8 mouse cellular contexts compared by ENCODE assay signal in genomic region chr11:94209695-94210131, GRCm38 (mm10). TPM values are rescaled to one million over a fixed set of nuclear protein-coding genes. Genes with fewer than 3 reads are reported as not detected.
A peak's percentile ranks its signal among the peaks of the same experiment; 100 is the strongest.
DNase-seq lines count a peak whose midpoint lies in the region; ATAC-seq lines count a peak whose summit lies in the region.

No protein-coding gene starts in this region.

- peak overlapping the region; percentile 98 for H3K4me2 ChIP-seq in liver, embryonic 15.5 days
- peak overlapping the region; percentile 94 for H3K4me2 ChIP-seq in stomach, embryonic 14.5 days (replicated peaks; ENCODE audit: low read depth, low read length)

- no peaks in the 10 kb centered on the region for H3K9me3 ChIP-seq in liver, embryonic 15.5 days (replicated peaks)
- no peaks in the 10 kb centered on the region for H3K9me3 ChIP-seq in stomach, embryonic 14.5 days (ENCODE audit: control insufficient read depth, low read depth, low read length)

- H3K27ac ChIP-seq in liver, embryonic 15.5 days (replicated peaks) = peak overlapping the region; percentile 87
- H3K27ac ChIP-seq in stomach, embryonic 14.5 days (ENCODE audit: low read length) = peak overlapping the region; percentile 97

- H3K9ac ChIP-seq in liver, embryonic 15.5 days = peak overlapping the region; percentile 72
- H3K9ac ChIP-seq in stomach, embryonic 14.5 days (replicated peaks; ENCODE audit: low read depth, low read length) = peak overlapping the region; percentile 38; the same call in 1 of the 2 replicates

- H3K4me3 ChIP-seq in liver, embryonic 15.5 days (replicated peaks) = peak overlapping the region; percentile 92
- peak overlapping the region; percentile 88 for H3K4me3 ChIP-seq in stomach, embryonic 14.5 days (ENCODE audit: low read depth, low read length)

- ATAC-seq in cerebellum, adult (ENCODE audit: insufficient number of reproducible peaks, low FRiP score, low TSS enrichment) = peak; percentile 50
- peak; percentile 1 to 11; a peak in 1 of 4 replicates for ATAC-seq in hematopoietic stem cell, adult 5-6 weeks (replicated peaks in 1 of 2; ENCODE audit: insufficient read depth in 1 of 2, low FRiP score in 2 of 2, low TSS enrichment in 1 of 2, low read depth in 1 of 2, poor library complexity in 2 of 2, severe bottlenecking in 2 of 2)
- peak; percentile 3; the same call in 1 of the 2 replicates for ATAC-seq in liver, embryonic 15.5 days (ENCODE audit: insufficient read depth)
- ATAC-seq in stomach, embryonic 14.5 days (ENCODE audit: insufficient number of reproducible peaks, insufficient read depth, low FRiP score, low read depth) = no peak

- 4% methylated on average over 14 of the region's 14 CpGs for WGBS in liver, embryonic 15.5 days (ENCODE audit: insufficient replicate concordance)
- 2% methylated on average over 14 of the region's 14 CpGs for WGBS in stomach, embryonic 14.5 days

- peaks cover 32% of the 10 kb centered on the region for H3K4me1 ChIP-seq in liver, embryonic 15.5 days (replicated peaks)
- peaks cover 2% of the 10 kb centered on the region; the same call in 1 of the 2 replicates for H3K4me1 ChIP-seq in stomach, embryonic 14.5 days (ENCODE audit: control insufficient read depth, insufficient read depth, low read length)

- DNase-seq in cerebellum, adult 9-11 months = no peak
- peak; percentile 63 to 64 for DNase-seq in spleen, postnatal 36 days (ENCODE audit: low spot score in 2 of 2)
- DNase-seq in spleen, postnatal 14 days (ENCODE audit: low spot score in 2 of 2) = no peak
- DNase-seq in cerebellum, adult 18-20 months = no peak

- H3K27me3 ChIP-seq in liver, embryonic 15.5 days = no peaks in the 10 kb centered on the region
- H3K27me3 ChIP-seq in stomach, embryonic 14.5 days (ENCODE audit: control insufficient read depth, insufficient read depth, low read length) = no peaks in the 10 kb centered on the region

- peaks cover 13% of the 10 kb centered on the region for H3K36me3 ChIP-seq in liver, embryonic 15.5 days (replicated peaks)
- peaks cover 10% of the 10 kb centered on the region for H3K36me3 ChIP-seq in stomach, embryonic 14.5 days (ENCODE audit: control insufficient read depth, insufficient read depth, low read length)

RNA-seq across cellular contexts. Expression of gene Tob1, which starts 1.5 kb away (rescaled TPM):
- total RNA-seq in hematopoietic stem cell, adult 5-6 weeks (2017) = 17.1 and 22.6 TPM in 2 replicates
- polyA plus RNA-seq in liver, embryonic 15.5 days (2015; fragmentation: Nextera tagmentation; extraction: Ambion mirVana) = 12.8 and 13.0 TPM in 2 replicates
- 24.2 and 30.5 TPM in 2 replicates for polyA plus RNA-seq in stomach, embryonic 14.5 days (2014; fragmentation: Nextera tagmentation; extraction: Ambion mirVana)

RNA-seq across cellular contexts. Expression of gene Wfikkn2, which starts 36.1 kb away (rescaled TPM):
- 0.30 and 0.50 TPM in 2 replicates for total RNA-seq in hematopoietic stem cell, adult 5-6 weeks (2017)
- 0.15 TPM in 2 replicates for polyA plus RNA-seq in liver, embryonic 15.5 days (2015; fragmentation: Nextera tagmentation; extraction: Ambion mirVana)
- 1.3 and 1.6 TPM in 2 replicates for polyA plus RNA-seq in stomach, embryonic 14.5 days (2014; fragmentation: Nextera tagmentation; extraction: Ambion mirVana)

Comparison
In these comparisons a context has a peak if more than half of its experiments do, and no peak if none do; other contexts are left out.
1. DNase-seq: peak in spleen, postnatal 36 days (2 of 2); none in cerebellum, adult 9-11 months (single experiment), spleen, postnatal 14 days (0 of 2) and cerebellum, adult 18-20 months (0 of 2).